Mouse (Mus musculus): Measurements from ENCODE around the gene Nedd8. TPM values are rescaled to one million over a fixed set of nuclear protein-coding genes. Genes with fewer than 3 reads are reported as not detected.

Nedd8 gene
- polyA plus RNA-seq, 1 experiment from 2014 or later, result 507 TPM

- no peaks in the 10 kb centered on the region for H3K36me3 ChIP-seq (ENCODE audit: control insufficient read depth, insufficient read depth, low read length)
- no peaks in the 10 kb centered on the region for H3K9me3 ChIP-seq (ENCODE audit: control insufficient read depth, low read length)
- no peak overlapping the region for H3K27ac ChIP-seq (ENCODE audit: low read depth, low read length)
- DNase-seq (ENCODE audit: low spot score), result no peak
- H3K4me3 ChIP-seq (ENCODE audit: low read depth, low read length), result no peak overlapping the region
- no peak overlapping the region for H3K9ac ChIP-seq (ENCODE audit: low read depth, low read length)
- 56% methylated on average over 2 of the region's 2 CpGs for WGBS
- H3K27me3 ChIP-seq (replicated peaks; ENCODE audit: control insufficient read depth, insufficient read depth, low read length), result no peaks in the 10 kb centered on the region
- H3K4me1 ChIP-seq (replicated peaks; ENCODE audit: control insufficient read depth, insufficient read depth, low read length), result peaks cover 16% of the 10 kb centered on the region
- ATAC-seq (replicated peaks; ENCODE audit: low FRiP score), result no peak
- H3K4me2 ChIP-seq, result no peak overlapping the region
These were observed 56.0 kb downstream of the Nedd8 start for GRCm38 (mm10) chr14:55615876-55616275.

- Histone ChIP-seq H3K4me2 (0 out of 2 replicates have a peak overlapping the region, but pooled peaks have one; percentile 12), H3K4me1 (replicated peaks; ENCODE audit: control insufficient read depth, insufficient read depth, low read length) (peaks cover 16% of the 10 kb centered on the region), H3K4me3 (ENCODE audit: low read depth, low read length) (no peak overlapping the region), H3K27me3 (replicated peaks; ENCODE audit: control insufficient read depth, insufficient read depth, low read length) (no peaks in the 10 kb centered on the region), H3K9ac (ENCODE audit: low read depth, low read length) (no peak overlapping the region), H3K27ac (ENCODE audit: low read depth, low read length) (peak overlapping the region; percentile 92), H3K9me3 (ENCODE audit: control insufficient read depth, low read length) (no peaks in the 10 kb centered on the region), H3K36me3 (ENCODE audit: control insufficient read depth, insufficient read depth, low read length) (peaks cover 3% of the 10 kb centered on the region; the same call in 1 of the 2 replicates)
- 51% methylated on average over 7 of the region's 7 CpGs for WGBS
- ATAC-seq (replicated peaks; ENCODE audit: low FRiP score), result peak; percentile 85
- no peak for DNase-seq (ENCODE audit: low spot score)
These were observed 57.3 kb downstream of the Nedd8 start for GRCm38 (mm10) chr14:55614565-55615178.

- Histone ChIP-seq H3K36me3 (ENCODE audit: control insufficient read depth, insufficient read depth, low read length) (peaks cover 8% of the 10 kb centered on the region), H3K9me3 (ENCODE audit: control insufficient read depth, low read length) (no peaks in the 10 kb centered on the region), H3K4me2 (no peak overlapping the region), H3K9ac (ENCODE audit: low read depth, low read length) (no peak overlapping the region), H3K4me1 (replicated peaks; ENCODE audit: control insufficient read depth, insufficient read depth, low read length) (peaks cover 10% of the 10 kb centered on the region), H3K27ac (ENCODE audit: low read depth, low read length) (peak overlapping the region; percentile 61), H3K27me3 (replicated peaks; ENCODE audit: control insufficient read depth, insufficient read depth, low read length) (no peaks in the 10 kb centered on the region), H3K4me3 (ENCODE audit: low read depth, low read length) (no peak overlapping the region)
- 75% methylated on average over 6 of the region's 6 CpGs for WGBS
- ATAC-seq (replicated peaks; ENCODE audit: low FRiP score), result no peak
- DNase-seq (ENCODE audit: low spot score), result no peak
These were observed 58.6 kb downstream of the Nedd8 start for GRCm38 (mm10) chr14:55613346-55613745.

Other genes with a start within 250 kb of the Nedd8 start
- 58.7 and 59.4 TPM in 2 replicates for gene Dhrs4, start 193.4 kb downstream of the Nedd8 start, polyA plus RNA-seq (2014; fragmentation: Nextera tagmentation; extraction: Ambion mirVana)
- 2.7 and 3.0 TPM in 2 replicates for gene Carmil3, start 181.5 kb downstream of the Nedd8 start, polyA plus RNA-seq (2014; fragmentation: Nextera tagmentation; extraction: Ambion mirVana)
- gene Cpne6, start 161.7 kb downstream of the Nedd8 start, polyA plus RNA-seq (2014; fragmentation: Nextera tagmentation; extraction: Ambion mirVana), result 0.16 and 0.49 TPM in 2 replicates
- gene Nrl, start 147.1 kb downstream of the Nedd8 start, polyA plus RNA-seq (2014; fragmentation: Nextera tagmentation; extraction: Ambion mirVana), result not detected in 2 replicates
- gene Pck2, start 131.9 kb downstream of the Nedd8 start, polyA plus RNA-seq (2014; fragmentation: Nextera tagmentation; extraction: Ambion mirVana), result 49.8 and 50.9 TPM in 2 replicates
- gene Dcaf11, start 112.1 kb downstream of the Nedd8 start, polyA plus RNA-seq (2014; fragmentation: Nextera tagmentation; extraction: Ambion mirVana), result 72.1 and 73.6 TPM in 2 replicates
- gene A730061H03Rik, start 111.7 kb downstream of the Nedd8 start, polyA plus RNA-seq (2014; fragmentation: Nextera tagmentation; extraction: Ambion mirVana), result 2.3 and 3.3 TPM in 2 replicates
- gene Fitm1, start 96.5 kb downstream of the Nedd8 start, polyA plus RNA-seq (2014; fragmentation: Nextera tagmentation; extraction: Ambion mirVana), result 2.2 and 2.6 TPM in 2 replicates
- gene Psme1, start 94.0 kb downstream of the Nedd8 start, polyA plus RNA-seq (2014; fragmentation: Nextera tagmentation; extraction: Ambion mirVana), result 172 and 177 TPM in 2 replicates
- 44.5 and 46.2 TPM in 2 replicates for gene Emc9, start 86.8 kb downstream of the Nedd8 start, polyA plus RNA-seq (2014; fragmentation: Nextera tagmentation; extraction: Ambion mirVana)
- 256 and 277 TPM in 2 replicates for gene Psme2, start 81.0 kb downstream of the Nedd8 start, polyA plus RNA-seq (2014; fragmentation: Nextera tagmentation; extraction: Ambion mirVana)
- 21.2 and 23.1 TPM in 2 replicates for gene Rnf31, start 80.4 kb downstream of the Nedd8 start, polyA plus RNA-seq (2014; fragmentation: Nextera tagmentation; extraction: Ambion mirVana)
- 11.6 and 13.0 TPM in 2 replicates for gene Irf9, start 68.6 kb downstream of the Nedd8 start, polyA plus RNA-seq (2014; fragmentation: Nextera tagmentation; extraction: Ambion mirVana)
- gene Rec8, start 54.1 kb downstream of the Nedd8 start, polyA plus RNA-seq (2014; fragmentation: Nextera tagmentation; extraction: Ambion mirVana), result 2.8 and 5.2 TPM in 2 replicates
- 90.1 and 92.1 TPM in 2 replicates for gene Ipo4, start 36.2 kb downstream of the Nedd8 start, polyA plus RNA-seq (2014; fragmentation: Nextera tagmentation; extraction: Ambion mirVana)
- 2.7 and 2.8 TPM in 2 replicates for gene Gm49378, start 34.2 kb downstream of the Nedd8 start, polyA plus RNA-seq (2014; fragmentation: Nextera tagmentation; extraction: Ambion mirVana)
- gene Tm9sf1, start 28.3 kb downstream of the Nedd8 start, polyA plus RNA-seq (2014; fragmentation: Nextera tagmentation; extraction: Ambion mirVana), result 79.8 and 83.8 TPM in 2 replicates
- gene Tssk4, start 21.9 kb downstream of the Nedd8 start, polyA plus RNA-seq (2014; fragmentation: Nextera tagmentation; extraction: Ambion mirVana), result 0.47 and 0.49 TPM in 2 replicates
- 40.2 and 43.8 TPM in 2 replicates for gene Mdp1, start 11.6 kb downstream of the Nedd8 start, polyA plus RNA-seq (2014; fragmentation: Nextera tagmentation; extraction: Ambion mirVana)
- 54.9 and 58.0 TPM in 2 replicates for gene Gmpr2, start 183 bp downstream of the Nedd8 start, polyA plus RNA-seq (2014; fragmentation: Nextera tagmentation; extraction: Ambion mirVana)
- 42.3 and 44.9 TPM in 2 replicates for gene Tinf2, start 9.7 kb upstream of the Nedd8 start, polyA plus RNA-seq (2014; fragmentation: Nextera tagmentation; extraction: Ambion mirVana)
- gene Tgm1, start 41.8 kb upstream of the Nedd8 start, polyA plus RNA-seq (2014; fragmentation: Nextera tagmentation; extraction: Ambion mirVana), result 3.0 and 3.3 TPM in 2 replicates
- gene Rabggta, start 50.1 kb upstream of the Nedd8 start, polyA plus RNA-seq (2014; fragmentation: Nextera tagmentation; extraction: Ambion mirVana), result 22.8 and 24.0 TPM in 2 replicates
- 48.8 and 53.9 TPM in 2 replicates for gene Dhrs1, start 73.6 kb upstream of the Nedd8 start, polyA plus RNA-seq (2014; fragmentation: Nextera tagmentation; extraction: Ambion mirVana)
- gene Nop9, start 73.6 kb upstream of the Nedd8 start, polyA plus RNA-seq (2014; fragmentation: Nextera tagmentation; extraction: Ambion mirVana), result 70.6 and 76.1 TPM in 2 replicates
- gene Cideb, start 86.3 kb upstream of the Nedd8 start, polyA plus RNA-seq (2014; fragmentation: Nextera tagmentation; extraction: Ambion mirVana), result 8.9 and 9.1 TPM in 2 replicates
- gene Ltb4r2, start 89.3 kb upstream of the Nedd8 start, polyA plus RNA-seq (2014; fragmentation: Nextera tagmentation; extraction: Ambion mirVana), result 1.5 and 1.8 TPM in 2 replicates
- 1.6 and 1.9 TPM in 2 replicates for gene Ltb4r1, start 93.8 kb upstream of the Nedd8 start, polyA plus RNA-seq (2014; fragmentation: Nextera tagmentation; extraction: Ambion mirVana)
- 3.9 and 4.8 TPM in 2 replicates for gene Adcy4, start 112.0 kb upstream of the Nedd8 start, polyA plus RNA-seq (2014; fragmentation: Nextera tagmentation; extraction: Ambion mirVana)
- gene Ripk3, start 116.7 kb upstream of the Nedd8 start, polyA plus RNA-seq (2014; fragmentation: Nextera tagmentation; extraction: Ambion mirVana), result 51.6 and 52.1 TPM in 2 replicates
- gene Nfatc4, start 151.0 kb upstream of the Nedd8 start, polyA plus RNA-seq (2014; fragmentation: Nextera tagmentation; extraction: Ambion mirVana), result 15.1 and 15.3 TPM in 2 replicates
- 12.0 and 12.2 TPM in 2 replicates for gene Nynrin, start 181.9 kb upstream of the Nedd8 start, polyA plus RNA-seq (2014; fragmentation: Nextera tagmentation; extraction: Ambion mirVana)
- gene Cbln3, start 212.3 kb upstream of the Nedd8 start, polyA plus RNA-seq (2014; fragmentation: Nextera tagmentation; extraction: Ambion mirVana), result 0.47 and 0.60 TPM in 2 replicates
- 12.6 and 14.6 TPM in 2 replicates for gene Khnyn, start 212.8 kb upstream of the Nedd8 start, polyA plus RNA-seq (2014; fragmentation: Nextera tagmentation; extraction: Ambion mirVana)
- gene Sdr39u1, start 228.2 kb upstream of the Nedd8 start, polyA plus RNA-seq (2014; fragmentation: Nextera tagmentation; extraction: Ambion mirVana), result 24.3 and 30.5 TPM in 2 replicates

Measured in liver, embryonic 11.5 days (tissue).